Mouse (Mus musculus): ENCODE measurements around the gene Zfhx3. TPM values are rescaled to one million over a fixed set of nuclear protein-coding genes. Genes with fewer than 3 reads are reported as not detected.

The Zfhx3 gene
- total and polyA plus RNA-seq, 2 experiments from 2014 or later, result 9.6 to 13.8 TPM

DNA sequence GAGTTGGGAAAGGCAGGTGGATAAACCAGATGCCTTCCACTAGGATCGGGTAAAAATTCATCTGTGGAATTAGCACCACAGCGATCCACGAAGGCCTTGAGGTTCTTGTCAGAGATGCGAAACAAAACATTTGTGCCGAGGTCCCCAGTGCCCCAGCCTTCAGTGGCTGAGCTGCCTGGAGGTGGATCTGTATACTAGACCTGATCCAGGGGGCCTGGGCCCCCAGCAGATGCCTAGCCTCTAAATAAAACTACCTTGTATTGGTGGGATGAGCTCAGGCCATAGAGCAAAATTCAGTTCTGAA lies 769.0 kb downstream of the Zfhx3 start:
- H3K9me3 ChIP-seq (ENCODE audit: low read length), result no peaks in the 10 kb centered on the region
- DNase-seq (no peak), ATAC-seq (no peak)
- 0 out of 2 replicates have a peak, but pooled peaks cover 3% of the 10 kb centered on the region for H3K27me3 ChIP-seq (ENCODE audit: insufficient read depth, low read length)
- H3K36me3 ChIP-seq (ENCODE audit: insufficient read depth), result no peaks in the 10 kb centered on the region
- H3K4me3 ChIP-seq (ENCODE audit: low read depth, low read length), result no peak overlapping the region
- H3K4me2 ChIP-seq (ENCODE audit: low read depth), result peak overlapping the region; percentile 26; the same call in 1 of the 2 replicates
- peak overlapping the region; percentile 31; the same call in 1 of the 2 replicates for H3K9ac ChIP-seq
- WGBS, result 51% methylated on average over 5 of the region's 5 CpGs
- no peaks in the 10 kb centered on the region for H3K4me1 ChIP-seq (ENCODE audit: insufficient read depth)
- H3K27ac ChIP-seq (ENCODE audit: low read depth, low read length), result no peak overlapping the region
- no peak for TF ChIP-seq CTCF (IDR thresholded peaks at IDR 0.05; ENCODE audit: low read depth)

DNA sequence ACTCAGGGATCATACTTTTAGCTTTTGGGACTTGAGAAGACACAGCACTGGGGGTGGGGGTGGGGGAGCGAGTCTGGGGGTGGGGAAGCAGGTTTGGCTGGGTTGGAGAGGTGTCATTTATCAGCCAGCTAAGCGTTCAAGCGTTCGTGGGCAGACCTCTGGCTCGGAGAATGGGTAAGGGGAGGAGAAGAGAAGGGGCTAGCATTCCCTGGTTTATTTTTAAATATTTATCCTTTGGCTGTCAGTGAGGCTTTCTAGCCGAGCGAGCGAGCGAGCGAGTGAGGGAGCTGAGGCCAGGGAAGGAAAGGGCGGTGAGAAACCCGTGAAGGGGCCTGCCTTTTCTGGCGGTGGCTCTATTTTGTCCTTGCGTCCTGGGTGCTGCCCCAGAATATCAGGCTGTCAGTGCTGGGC lies 769.6 kb downstream of the Zfhx3 start:
- Histone ChIP-seq H3K9ac (peak overlapping the region; percentile 31; the same call in 1 of the 2 replicates), H3K36me3 (ENCODE audit: insufficient read depth) (no peaks in the 10 kb centered on the region), H3K4me1 (ENCODE audit: insufficient read depth) (no peaks in the 10 kb centered on the region), H3K27me3 (ENCODE audit: insufficient read depth, low read length) (0 out of 2 replicates have a peak, but pooled peaks cover 3% of the 10 kb centered on the region), H3K4me2 (ENCODE audit: low read depth) (peak overlapping the region; percentile 26), H3K4me3 (ENCODE audit: low read depth, low read length) (no peak overlapping the region), H3K27ac (ENCODE audit: low read depth, low read length) (peak overlapping the region; percentile 36; the same call in 1 of the 2 replicates), H3K9me3 (ENCODE audit: low read length) (no peaks in the 10 kb centered on the region)
- no peak for ATAC-seq
- TF ChIP-seq CTCF (IDR thresholded peaks at IDR 0.05; ENCODE audit: low read depth), result no peak
- 29% methylated on average over 14 of the region's 14 CpGs for WGBS
- DNase-seq, result no peak

GRCm38 (mm10) chr8:108712607-108713006 lies 770.2 kb downstream of the Zfhx3 start:
- no peak for DNase-seq
- H3K4me3 ChIP-seq (ENCODE audit: low read depth, low read length), result no peak overlapping the region
- H3K4me2 ChIP-seq (ENCODE audit: low read depth), result peak overlapping the region; percentile 26; the same call in 1 of the 2 replicates
- no peak overlapping the region for H3K9ac ChIP-seq
- no peaks in the 10 kb centered on the region for H3K4me1 ChIP-seq (ENCODE audit: insufficient read depth)
- no peak for TF ChIP-seq CTCF (IDR thresholded peaks at IDR 0.05; ENCODE audit: low read depth)
- no peak overlapping the region for H3K27ac ChIP-seq (ENCODE audit: low read depth, low read length)
- ATAC-seq, result no peak
- 0 out of 2 replicates have a peak, but pooled peaks cover 3% of the 10 kb centered on the region for H3K27me3 ChIP-seq (ENCODE audit: insufficient read depth, low read length)
- WGBS, result 57% methylated on average over 4 of the region's 4 CpGs
- no peaks in the 10 kb centered on the region for H3K9me3 ChIP-seq (ENCODE audit: low read length)
- no peaks in the 10 kb centered on the region for H3K36me3 ChIP-seq (ENCODE audit: insufficient read depth)

- peak overlapping the region; percentile 61; the same call in 1 of the 2 replicates for H3K4me3 ChIP-seq (ENCODE audit: low read depth, low read length)
- no peak for DNase-seq
- 34% methylated on average over 19 of the region's 19 CpGs for WGBS
Observed at GRCm38 (mm10) chr8:108713346-108714142, 771.1 kb downstream of the Zfhx3 start.

DNA sequence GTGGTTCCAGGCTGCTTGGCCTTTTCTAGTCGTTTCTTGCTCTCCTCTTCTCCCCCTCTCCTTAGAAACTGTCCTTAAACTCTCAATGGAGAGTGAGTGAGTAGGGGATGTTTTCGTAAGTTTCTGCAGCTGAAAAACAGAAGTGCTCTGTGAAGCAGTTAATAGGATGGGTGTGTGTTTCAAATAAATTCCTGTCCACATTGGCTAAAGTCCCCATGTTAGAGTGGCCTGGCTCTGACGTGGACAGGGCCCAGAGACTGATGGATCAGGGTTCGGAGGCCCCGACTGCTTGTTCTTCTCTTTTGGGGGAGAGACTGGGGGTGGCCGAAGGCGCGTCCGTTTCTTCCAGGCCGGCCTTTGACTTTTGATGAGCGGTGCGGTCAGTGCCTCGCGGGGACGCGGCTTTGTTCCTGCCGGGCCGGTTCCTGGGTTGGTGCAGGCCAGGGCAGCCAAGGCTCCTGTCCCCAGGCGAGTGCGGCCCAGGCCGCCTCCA lies 771.7 kb downstream of the Zfhx3 start:
- DNase-seq, result no peak
- H3K36me3 ChIP-seq (ENCODE audit: insufficient read depth), result no peaks in the 10 kb centered on the region
- peaks cover 7% of the 10 kb centered on the region; the same call in 1 of the 2 replicates for H3K27me3 ChIP-seq (ENCODE audit: insufficient read depth, low read length)
- no peak for ATAC-seq
- no peaks in the 10 kb centered on the region for H3K9me3 ChIP-seq (ENCODE audit: low read length)
- peak overlapping the region; percentile 61 for H3K4me3 ChIP-seq (ENCODE audit: low read depth, low read length)
- H3K4me2 ChIP-seq (ENCODE audit: low read depth), result peak overlapping the region; percentile 94
- 4% methylated on average over 21 of the region's 21 CpGs for WGBS
- H3K4me1 ChIP-seq (ENCODE audit: insufficient read depth), result no peaks in the 10 kb centered on the region
- no peak for TF ChIP-seq CTCF (IDR thresholded peaks at IDR 0.05; ENCODE audit: low read depth)
- peak overlapping the region; percentile 67 for H3K9ac ChIP-seq
- peak overlapping the region; percentile 77 for H3K27ac ChIP-seq (ENCODE audit: low read depth, low read length)

More at GRCm38 (mm10) chr8:108713346-108714142, 771.1 kb downstream of the Zfhx3 start:
- Histone ChIP-seq H3K9ac (0 out of 2 replicates have a peak overlapping the region, but pooled peaks have one; percentile 67), H3K27me3 (ENCODE audit: insufficient read depth, low read length) (0 out of 2 replicates have a peak, but pooled peaks cover 3% of the 10 kb centered on the region), H3K4me1 (ENCODE audit: insufficient read depth) (no peaks in the 10 kb centered on the region), H3K9me3 (ENCODE audit: low read length) (no peaks in the 10 kb centered on the region), H3K4me2 (ENCODE audit: low read depth) (peak overlapping the region; percentile 94), H3K27ac (ENCODE audit: low read depth, low read length) (peak overlapping the region; percentile 77), H3K36me3 (ENCODE audit: insufficient read depth) (no peaks in the 10 kb centered on the region)
- TF ChIP-seq CTCF (IDR thresholded peaks at IDR 0.05; ENCODE audit: low read depth), result no peak
- no peak for ATAC-seq

- peak overlapping the region; percentile 77 for H3K27ac ChIP-seq (ENCODE audit: low read depth, low read length)
- H3K9ac ChIP-seq, result peak overlapping the region; percentile 67
- H3K4me3 ChIP-seq (ENCODE audit: low read depth, low read length), result peak overlapping the region; percentile 61
- ATAC-seq, result peak; percentile 82
- WGBS, result 2% methylated on average over 62 of the region's 84 CpGs
- no peaks in the 10 kb centered on the region for H3K4me1 ChIP-seq (ENCODE audit: insufficient read depth)
- no peaks in the 10 kb centered on the region for H3K9me3 ChIP-seq (ENCODE audit: low read length)
- DNase-seq, result peak; percentile 63
- H3K4me2 ChIP-seq (ENCODE audit: low read depth), result peak overlapping the region; percentile 94
- H3K36me3 ChIP-seq (ENCODE audit: insufficient read depth), result no peaks in the 10 kb centered on the region
- H3K27me3 ChIP-seq (ENCODE audit: insufficient read depth, low read length), result peaks cover 7% of the 10 kb centered on the region; the same call in 1 of the 2 replicates
- TF ChIP-seq CTCF (IDR thresholded peaks at IDR 0.05; ENCODE audit: low read depth), result peak; percentile 4; the same call in 1 of the 2 replicates
Observed at GRCm38 (mm10) chr8:108714636-108715415, 772.4 kb downstream of the Zfhx3 start.
